Mouse (Mus musculus): ENCODE measurements at regions not wholly inside any gene's neighbourhood (a gene's known extent, or its start where the extent isn't known, plus 50 kb on each side); places are given as distances from the start of the nearest gene placed in this dataset.

DNA sequence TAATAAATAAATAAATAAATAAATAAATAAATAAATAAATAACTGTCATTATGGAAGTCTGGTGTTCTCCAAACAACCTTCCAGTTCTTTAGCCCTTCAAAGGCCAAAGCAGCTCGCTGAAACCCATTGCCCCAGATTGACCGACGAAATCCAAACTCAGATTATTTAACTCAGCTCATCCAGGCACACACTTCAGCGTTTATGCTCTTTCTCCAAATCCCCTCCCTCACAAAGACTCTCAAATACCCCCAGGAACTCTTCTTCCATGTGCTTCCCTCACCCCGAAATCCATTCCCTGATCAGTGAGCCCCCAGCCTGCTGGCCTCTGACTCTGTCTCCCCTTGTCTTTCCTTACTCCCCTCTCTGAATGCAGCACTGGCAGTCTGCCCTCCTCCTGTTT is 480.8 kb downstream of the Tns1 start:
- TF ChIP-seq GABPA (IDR thresholded peaks at IDR 0.05; ENCODE audit: low read depth, low read length): no peak
- no peak for TF ChIP-seq NRF1 (IDR thresholded peaks at IDR 0.05; ENCODE audit: insufficient read depth, low read depth, low read length, poor library complexity, severe bottlenecking)
- TF ChIP-seq POLR2A (IDR thresholded peaks at IDR 0.05; ENCODE audit: control insufficient read depth in 1 of 2, insufficient read depth in 1 of 2, low read depth in 1 of 2, low read length in 2 of 2, poor library complexity in 1 of 2): no peak
- no peak for TF ChIP-seq E2F4 (IDR thresholded peaks at IDR 0.05; ENCODE audit: borderline replicate concordance, low read depth, low read length)
- TF ChIP-seq HCFC1 (IDR thresholded peaks at IDR 0.05; ENCODE audit: low read depth, low read length): no peak
- TF ChIP-seq TBP (IDR thresholded peaks at IDR 0.05; ENCODE audit: low read depth, low read length): no peak
- no peak for TF ChIP-seq JUND (IDR thresholded peaks at IDR 0.05; ENCODE audit: low read depth, low read length)
- TF ChIP-seq ZC3H11A (IDR thresholded peaks at IDR 0.05; ENCODE audit: low read depth, low read length): no peak
- TF ChIP-seq TCF12 (IDR thresholded peaks at IDR 0.05; ENCODE audit: low read depth, low read length): no peak
- TF ChIP-seq RAD21 (IDR thresholded peaks at IDR 0.05; ENCODE audit: low read depth, low read length): no peak
- no peak for TF ChIP-seq USF1 (IDR thresholded peaks at IDR 0.05; ENCODE audit: low read depth, low read length)
- no peak for TF ChIP-seq SIN3A (IDR thresholded peaks at IDR 0.05; ENCODE audit: low read length)
- H3K9ac ChIP-seq (ENCODE audit: control insufficient read depth, low read depth, low read length, poor library complexity, severe bottlenecking): no peak overlapping the region
- H3K27me3 ChIP-seq (ENCODE audit: control insufficient read depth in 1 of 2, insufficient read depth in 2 of 2, low read length in 2 of 2): no peaks in the 10 kb centered on the region
- H3K27ac ChIP-seq (ENCODE audit: control insufficient read depth, low read depth, low read length): no peak overlapping the region
- DNase-seq (ENCODE audit: low read depth, low spot score): no peak
- no peaks in the 10 kb centered on the region for H3K4me1 ChIP-seq (ENCODE audit: control insufficient read depth in 1 of 2, insufficient read depth in 2 of 2, low read length in 2 of 2)
- H3K79me2 ChIP-seq (ENCODE audit: control insufficient read depth, insufficient read depth, low read length, poor library complexity): no peaks in the 10 kb centered on the region
- H3K9me3 ChIP-seq (replicated peaks; ENCODE audit: insufficient read depth, low read length): no peaks in the 10 kb centered on the region
- no peaks in the 10 kb centered on the region for H3K36me3 ChIP-seq (ENCODE audit: control insufficient read depth in 1 of 2, insufficient read depth in 2 of 2, low read length in 2 of 2)
- H3K4me3 ChIP-seq (ENCODE audit: control insufficient read depth in 1 of 2, insufficient read depth in 1 of 2, low read depth in 2 of 2, low read length in 2 of 2): no peak overlapping the region

DNA sequence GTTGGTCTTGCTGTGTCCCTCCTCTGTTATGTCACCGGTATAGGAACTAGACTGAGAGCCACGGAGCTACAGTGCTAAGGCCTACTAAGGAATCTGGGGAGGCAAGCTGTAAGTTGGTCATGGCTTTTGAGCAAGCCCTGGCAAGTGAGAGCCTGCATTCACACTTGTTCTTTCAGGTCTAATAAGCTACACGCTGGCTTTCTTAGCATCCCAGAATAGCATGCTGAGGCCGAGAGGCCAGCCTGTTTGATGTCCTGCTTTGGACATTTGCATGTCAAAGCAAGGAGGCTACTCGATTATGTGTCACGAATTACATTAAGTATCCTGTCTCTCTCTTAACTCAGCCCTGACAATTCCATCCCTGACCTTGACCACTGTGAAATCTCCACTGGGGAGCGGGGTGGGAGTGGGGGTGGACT is 481.5 kb downstream of the Tns1 start:
- no peak for TF ChIP-seq MXI1 (IDR thresholded peaks at IDR 0.05; ENCODE audit: low read depth, low read length)
- TF ChIP-seq ZNF384 (IDR thresholded peaks at IDR 0.05; ENCODE audit: low read depth, low read length): no peak
- no peak for TF ChIP-seq UBTF (IDR thresholded peaks at IDR 0.05; ENCODE audit: borderline replicate concordance, insufficient read depth, low read depth, low read length)
- no peak for TF ChIP-seq ZMIZ1 (IDR thresholded peaks at IDR 0.05; ENCODE audit: low read depth, low read length)
- TF ChIP-seq POLR2AphosphoS5 (IDR thresholded peaks at IDR 0.05; ENCODE audit: borderline replicate concordance, low read depth, low read length): no peak
- no peak for TF ChIP-seq USF2 (IDR thresholded peaks at IDR 0.05; ENCODE audit: borderline replicate concordance in 1 of 2, insufficient read depth in 1 of 2, low read depth in 1 of 2, low read length in 2 of 2)
- TF ChIP-seq MEF2A (IDR thresholded peaks at IDR 0.05; ENCODE audit: extremely low read depth, insufficient replicate concordance, low read depth, low read length, poor library complexity, severe bottlenecking): no peak
- TF ChIP-seq TCF12 (IDR thresholded peaks at IDR 0.05; ENCODE audit: low read depth, low read length): no peak
- no peaks in the 10 kb centered on the region for H3K79me2 ChIP-seq (ENCODE audit: control insufficient read depth, insufficient read depth, low read length, poor library complexity)
- DNase-seq (ENCODE audit: low read depth, low spot score): no peak
- no peak overlapping the region for H3K4me3 ChIP-seq (ENCODE audit: control insufficient read depth in 1 of 2, insufficient read depth in 1 of 2, low read depth in 2 of 2, low read length in 2 of 2)
- no peaks in the 10 kb centered on the region for H3K4me1 ChIP-seq (ENCODE audit: control insufficient read depth in 1 of 2, insufficient read depth in 2 of 2, low read length in 2 of 2)
- no peak overlapping the region for H3K27ac ChIP-seq (ENCODE audit: control insufficient read depth, low read depth, low read length)
- no peaks in the 10 kb centered on the region for H3K36me3 ChIP-seq (ENCODE audit: control insufficient read depth in 1 of 2, insufficient read depth in 2 of 2, low read length in 2 of 2)
- H3K9ac ChIP-seq (ENCODE audit: control insufficient read depth, low read depth, low read length, poor library complexity, severe bottlenecking): no peak overlapping the region
- no peaks in the 10 kb centered on the region for H3K27me3 ChIP-seq (ENCODE audit: control insufficient read depth in 1 of 2, insufficient read depth in 2 of 2, low read length in 2 of 2)
- no peaks in the 10 kb centered on the region for H3K9me3 ChIP-seq (replicated peaks; ENCODE audit: insufficient read depth, low read length)
